Mouse (Mus musculus) kidney, postnatal 25 days (tissue): ENCODE data around the gene Cerk.

Experiments
- DNase-seq, 2 experiments: peaks; one replicate each; pipeline ENCODE4 v3.0.0; 2021; ENCODE audit warnings: mixed read lengths in 2 of 2

Cerk gene

DNA sequence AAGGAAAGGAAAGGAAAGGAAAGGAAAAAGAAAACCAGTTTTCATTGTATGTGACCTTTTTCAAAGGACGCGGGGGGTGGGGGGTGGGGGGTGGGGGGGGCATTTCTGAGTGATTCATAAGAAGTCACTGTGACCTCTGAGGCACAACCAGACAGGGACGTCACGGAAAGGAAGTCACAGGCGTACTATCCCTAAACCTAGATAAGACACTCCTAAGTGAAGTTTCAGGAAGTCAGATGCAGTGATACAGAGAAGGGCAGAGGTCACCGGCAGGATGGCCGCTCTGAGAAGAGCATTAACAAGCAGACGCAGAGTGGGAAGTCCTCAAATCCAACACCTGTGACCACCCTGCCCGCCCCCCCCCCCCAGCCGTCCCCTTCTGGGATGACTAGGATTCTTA lies 25.0 kb downstream of the Cerk start:
- DNase-seq = no peak

DNA sequence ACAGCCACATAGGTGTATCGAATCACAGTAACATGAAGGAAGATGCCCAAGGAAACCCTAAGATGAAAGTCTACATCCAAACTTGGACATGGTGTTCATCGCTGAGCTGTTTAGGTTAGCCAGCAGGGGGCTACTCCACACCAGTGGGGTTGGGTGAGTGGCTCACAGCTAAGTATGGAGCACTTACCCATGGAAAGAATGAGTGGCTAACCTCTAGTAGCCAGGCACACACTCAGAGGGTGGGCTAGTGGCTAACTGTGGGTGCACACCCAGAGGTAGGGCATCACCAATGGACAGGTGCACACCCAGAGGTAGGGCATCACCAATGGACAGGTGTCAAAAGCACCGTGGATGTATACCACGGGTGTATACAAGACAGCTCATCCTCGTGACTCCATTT lies 26.2 kb downstream of the Cerk start:
- DNase-seq = no peak

GRCm38 (mm10) chr15:86159093-86159492 lies 26.8 kb downstream of the Cerk start:
- DNase-seq = no peak

DNA sequence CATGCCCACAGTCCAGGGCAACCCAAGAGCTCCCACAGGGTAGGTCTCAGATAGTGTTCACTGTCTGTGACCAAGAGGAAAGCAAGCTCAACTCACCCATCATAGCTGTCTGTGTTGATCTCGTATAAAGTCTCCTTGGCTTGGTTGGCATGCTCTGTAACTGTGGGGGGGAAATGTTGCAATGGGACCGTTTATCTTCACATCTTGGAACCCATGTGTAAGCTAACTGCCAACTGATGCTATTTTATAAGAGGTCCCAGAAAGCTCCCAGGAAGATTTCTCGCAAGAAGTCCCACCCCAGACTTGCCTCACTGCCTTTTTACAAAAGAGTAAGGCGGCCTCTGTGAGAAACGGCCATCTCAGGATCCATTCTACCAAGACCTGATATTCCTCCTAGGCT lies 29.4 kb downstream of the Cerk start:
- no peak for DNase-seq

GRCm38 (mm10) chr15:86153481-86153960 lies 32.4 kb downstream of the Cerk start:
- no peak for DNase-seq

DNA sequence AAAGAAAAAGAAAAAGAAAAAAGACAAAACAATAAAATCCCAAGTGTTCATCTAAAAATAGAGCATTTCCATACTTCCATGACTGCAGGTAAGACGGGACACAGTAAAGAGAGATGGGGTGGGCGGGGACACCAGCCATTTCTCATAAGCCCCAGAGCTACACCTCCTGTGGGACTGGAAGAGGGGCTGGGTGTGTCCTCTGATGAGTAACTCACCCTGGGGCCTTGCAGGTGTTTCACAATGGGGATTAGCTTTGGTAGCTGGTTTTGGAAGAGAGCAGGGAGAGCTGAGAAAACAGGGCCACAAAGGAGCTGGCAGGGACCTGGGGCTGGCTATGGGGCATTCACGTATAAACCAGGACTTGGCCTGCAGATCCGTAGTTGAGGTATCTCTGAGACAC lies 35.3 kb downstream of the Cerk start:
- DNase-seq = no peak

GRCm38 (mm10) chr15:86146922-86147321 lies 39.0 kb downstream of the Cerk start:
- peak in 1 of 2 experiments; percentile 71 for DNase-seq

DNA sequence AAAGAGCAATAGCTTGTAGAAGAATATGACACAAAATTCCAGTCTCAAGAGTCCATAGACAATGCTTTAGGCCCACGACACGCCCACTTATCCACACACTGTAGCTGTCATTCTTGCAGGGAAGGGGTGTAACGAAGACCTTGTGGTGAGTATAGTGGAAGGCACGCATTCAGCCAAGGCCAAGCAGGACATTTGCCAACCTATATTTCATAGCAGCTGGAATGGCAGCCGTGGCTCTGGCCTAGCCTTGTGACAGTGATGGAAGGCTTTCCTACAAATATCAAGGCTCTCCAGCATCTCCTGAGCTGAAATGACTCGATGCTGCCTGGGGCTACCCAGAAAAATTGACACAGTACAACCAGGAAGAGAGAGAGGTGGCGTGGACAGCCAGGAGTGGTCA lies 40.9 kb downstream of the Cerk start:
- DNase-seq = no peak

DNA sequence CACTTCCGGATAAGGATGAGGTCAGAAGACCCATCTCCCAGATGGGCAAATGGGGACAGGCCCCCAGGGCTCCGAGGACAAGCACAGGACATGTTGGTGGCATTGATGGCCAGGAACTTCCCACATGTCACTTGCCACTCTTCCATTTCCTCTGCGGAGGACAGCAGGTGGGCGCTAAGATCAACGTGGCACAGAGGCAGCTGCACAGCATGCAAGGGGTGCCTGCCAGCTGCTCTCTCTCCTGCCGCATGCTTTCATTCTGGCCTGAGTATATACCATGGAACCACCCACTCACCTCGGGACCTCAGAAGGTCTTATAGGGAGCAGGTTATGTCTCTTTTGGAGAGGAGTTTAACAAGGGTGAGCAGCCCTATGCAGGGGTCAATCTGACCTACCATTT lies 41.4 kb downstream of the Cerk start:
- DNase-seq = no peak

GRCm38 (mm10) chr15:86140323-86140722 lies 45.6 kb downstream of the Cerk start:
- DNase-seq = peak; percentile 63 to 78

GRCm38 (mm10) chr15:86137638-86138037 lies 48.3 kb downstream of the Cerk start:
- peak; percentile 56 to 76 for DNase-seq

GRCm38 (mm10) chr15:86134941-86135783 lies 50.8 kb downstream of the Cerk start:
- DNase-seq = peak; percentile 86 to 93

DNA sequence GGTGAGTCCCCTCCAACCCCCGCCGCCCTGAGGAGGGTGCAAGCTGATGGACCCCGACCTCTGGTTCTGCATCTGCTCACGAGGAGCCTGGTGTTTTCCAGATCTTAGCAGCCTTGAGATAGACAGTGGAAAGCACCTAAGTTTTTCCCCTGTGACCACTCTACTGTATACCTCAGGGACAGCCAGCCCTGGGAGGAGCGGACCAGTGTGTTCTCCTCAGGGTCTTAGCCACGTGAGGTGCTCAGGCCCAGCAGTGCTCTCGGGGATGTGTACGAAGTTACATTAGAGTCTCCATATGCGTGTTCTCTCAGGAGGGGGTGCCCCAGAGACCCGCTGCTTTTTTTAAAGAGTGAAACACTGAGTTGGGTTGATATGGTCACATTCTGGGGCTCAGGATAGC lies 55.3 kb downstream of the Cerk start:
- no peak for DNase-seq

DNA sequence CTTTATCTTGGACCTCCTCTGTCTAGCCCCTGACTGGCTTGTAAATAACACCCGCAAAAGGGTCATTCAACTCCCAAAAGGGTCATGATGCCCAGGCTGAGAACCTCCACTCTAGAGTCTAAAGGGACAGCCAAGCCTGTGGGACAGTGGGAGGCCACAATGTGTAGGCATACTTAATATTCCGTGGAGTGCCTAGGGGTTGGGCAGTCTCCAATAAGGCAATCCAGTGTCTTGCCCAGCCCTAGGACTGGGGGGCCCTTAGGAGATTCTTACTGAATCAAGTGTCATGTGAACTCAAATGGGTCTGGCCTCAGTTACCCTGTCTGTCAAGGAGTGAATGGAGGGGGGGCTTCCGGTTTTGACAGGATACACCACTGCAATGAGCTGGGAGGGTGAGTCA lies 56.9 kb downstream of the Cerk start:
- no peak for DNase-seq

DNA sequence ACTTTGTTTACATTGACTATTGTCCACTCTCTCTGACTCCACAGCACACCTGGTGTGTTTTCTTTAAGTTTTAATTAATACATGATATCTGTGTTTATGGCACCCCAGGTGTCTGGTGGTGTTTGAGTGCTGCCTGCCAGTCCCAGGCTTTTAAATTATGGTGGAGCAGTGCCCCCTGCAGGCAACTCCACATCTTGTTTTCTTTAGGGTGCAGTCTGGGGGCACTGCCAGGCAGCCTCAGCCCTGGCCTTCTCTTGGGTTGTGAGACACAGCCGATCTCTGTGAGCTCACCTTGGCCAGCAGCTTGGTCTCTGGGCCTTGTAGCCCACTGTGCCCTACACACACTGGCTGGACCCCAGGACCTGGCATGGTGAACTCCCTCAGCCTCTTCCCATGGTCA lies 61.6 kb downstream of the Cerk start:
- peak; percentile 81 to 90 for DNase-seq

GRCm38 (mm10) chr15:86123409-86123808 lies 62.5 kb downstream of the Cerk start:
- DNase-seq = no peak

GRCm38 (mm10) chr15:86122261-86122949 lies 63.5 kb downstream of the Cerk start:
- peak; percentile 85 to 93 for DNase-seq

- DNase-seq = peak; percentile 57 to 84
Observed at GRCm38 (mm10) chr15:86119186-86119585, 66.8 kb downstream of the Cerk start.

DNA sequence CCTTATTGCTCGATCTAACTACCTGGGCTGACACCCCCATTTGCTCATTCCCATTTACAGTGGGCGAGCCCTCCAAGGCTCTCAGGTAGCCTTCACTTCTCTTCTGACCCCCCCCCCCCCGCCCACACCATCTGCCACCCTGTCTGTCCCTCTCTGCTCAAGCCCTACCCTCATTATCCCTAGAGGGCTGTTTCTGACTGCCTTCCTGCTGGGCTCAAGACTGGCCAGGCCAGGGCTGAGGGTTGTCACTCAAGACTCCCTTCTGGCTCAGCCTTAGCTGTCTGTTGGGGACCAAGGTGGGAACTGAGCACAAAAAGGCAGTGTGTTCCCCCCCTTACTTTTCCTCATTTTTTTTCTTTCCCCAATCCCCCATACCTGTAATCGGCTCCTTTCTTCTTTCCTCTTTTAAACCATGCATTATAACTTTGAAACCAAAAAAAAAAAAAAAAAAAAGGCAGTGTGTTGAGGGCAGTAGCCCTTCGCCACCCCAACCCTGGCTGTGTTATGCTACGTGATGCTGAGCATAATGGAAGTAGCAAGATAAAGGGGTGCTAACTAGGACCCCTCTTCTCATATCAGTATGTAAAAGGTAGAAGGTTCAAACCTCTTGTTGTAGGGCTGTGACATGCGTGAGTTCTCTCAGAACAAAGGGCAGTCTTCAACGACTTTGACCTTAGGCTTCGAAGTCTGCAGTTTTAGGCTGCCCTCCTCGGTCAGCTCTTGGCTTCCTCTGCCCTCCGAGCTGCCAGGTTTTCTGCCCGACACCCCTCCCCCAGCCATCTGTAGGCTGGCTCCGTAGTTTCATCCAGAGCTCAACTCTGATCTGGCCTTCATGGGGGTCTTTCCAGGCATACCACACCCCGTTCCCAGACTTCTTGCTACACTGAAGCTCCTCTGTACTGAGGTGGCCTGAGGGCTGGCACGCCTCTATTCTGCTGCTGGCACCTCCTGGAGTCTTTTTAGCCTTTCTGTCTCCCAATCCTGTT lies 68.5 kb downstream of the Cerk start:
- DNase-seq = peak; percentile 79 to 89

DNA sequence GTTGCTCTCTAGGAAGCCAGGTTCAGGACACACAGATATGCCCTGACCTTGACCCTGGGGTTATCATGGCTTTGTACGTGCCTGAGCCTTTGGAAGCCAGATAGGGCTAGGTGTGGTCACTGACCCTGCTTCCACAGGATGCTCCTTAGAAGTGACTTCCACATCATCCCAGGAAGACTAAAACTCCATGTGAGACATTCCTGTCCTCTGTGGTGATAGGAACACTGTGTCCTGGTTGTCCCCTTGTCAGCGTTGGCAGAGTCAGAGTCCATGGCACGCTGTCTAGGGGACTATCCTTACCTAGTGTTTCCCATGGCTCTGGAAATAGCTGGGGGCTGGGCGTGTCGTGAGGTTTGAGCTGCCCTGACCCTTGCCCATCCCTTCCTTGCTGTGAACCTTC lies 69.5 kb downstream of the Cerk start:
- peak; percentile 72 to 91 for DNase-seq

DNA sequence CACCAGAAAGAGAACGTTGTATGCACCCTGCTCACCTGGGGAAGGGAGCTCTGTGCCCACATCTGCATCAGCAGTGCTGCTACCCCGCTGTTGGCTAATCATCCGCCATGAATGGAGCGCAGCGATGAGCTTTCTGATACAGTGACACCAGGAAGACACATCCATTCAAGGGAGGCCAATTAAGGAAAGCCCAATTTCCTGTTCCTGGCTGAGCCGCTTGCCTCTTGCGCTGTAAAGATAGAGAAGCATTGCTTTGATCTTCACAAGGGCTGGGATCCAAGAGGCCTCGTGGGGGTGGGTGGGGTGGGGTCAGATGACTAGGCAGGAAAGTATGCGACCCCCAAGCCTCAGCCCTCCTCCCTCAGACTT lies 72.6 kb downstream of the Cerk start:
- peak in 1 of 2 experiments; percentile 33 for DNase-seq

DNA sequence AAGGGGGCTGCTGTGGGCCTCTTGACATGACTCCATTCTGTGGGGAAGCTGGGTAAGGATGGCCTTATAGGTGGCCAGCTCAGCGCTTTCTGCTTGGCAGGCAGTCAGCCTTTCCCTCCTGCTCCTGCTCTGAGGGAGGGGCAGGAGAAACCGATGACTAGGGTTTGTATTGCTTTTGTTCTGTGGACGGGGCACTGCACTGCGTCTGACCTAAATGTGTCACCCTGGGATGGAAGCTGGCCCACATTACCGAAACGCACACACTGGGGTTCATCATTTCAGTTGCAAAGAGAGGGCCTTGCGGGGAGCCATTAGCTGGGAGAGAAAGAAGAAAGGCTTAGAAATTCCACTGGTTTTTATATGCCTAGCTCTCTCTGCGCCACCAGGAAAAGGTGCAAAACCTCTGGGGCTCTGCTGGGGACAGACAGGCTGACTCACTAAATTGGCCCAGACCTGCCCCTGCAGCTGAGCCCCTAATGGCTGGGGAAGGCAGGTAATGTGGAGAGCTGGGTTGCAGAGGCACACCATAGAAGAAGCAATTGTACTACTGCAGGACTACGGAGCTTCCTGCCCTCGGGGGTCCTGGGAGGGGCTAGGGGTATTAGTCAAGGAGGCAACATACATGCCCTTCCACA lies 73.1 kb downstream of the Cerk start:
- DNase-seq = peak in 1 of 2 experiments; percentile 40
